Mouse (Mus musculus): ENCODE data around the gene Macrod1. TPM values are rescaled to one million over a fixed set of nuclear protein-coding genes. Genes with fewer than 3 reads are reported as not detected.

Macrod1 gene
- total RNA-seq, 2 experiments from 2014 or later: 5.5 to 6.3 TPM

GRCm38 (mm10) chr19:7078271-7078670 lies 21.7 kb downstream of the Macrod1 start:
- intact Hi-C loops (cut with DNase I): no loop called here

GRCm38 (mm10) chr19:7081516-7082266 lies 25.1 kb downstream of the Macrod1 start:
- DNase-seq: no peak
- intact Hi-C loops (cut with DNase I): no loop called here

More at GRCm38 (mm10) chr19:7078271-7078670, 21.7 kb downstream of the Macrod1 start:
- no peak for DNase-seq

- peak; percentile 53 for DNase-seq
- intact Hi-C loops (cut with DNase I): no loop called here
These were observed 26.6 kb downstream of the Macrod1 start for GRCm38 (mm10) chr19:7083035-7083794.

- intact Hi-C loops (cut with DNase I): no loop called here
- no peak for DNase-seq
These were observed 28.1 kb downstream of the Macrod1 start for GRCm38 (mm10) chr19:7084734-7085133.

- DNase-seq: no peak
- intact Hi-C loops (cut with DNase I): no loop called here
These were observed 31.9 kb downstream of the Macrod1 start for GRCm38 (mm10) chr19:7088558-7088957.

GRCm38 (mm10) chr19:7089050-7089449 lies 32.4 kb downstream of the Macrod1 start:
- no peak for DNase-seq
- intact Hi-C loops (cut with DNase I): no loop called here

GRCm38 (mm10) chr19:7089842-7090251 lies 33.2 kb downstream of the Macrod1 start:
- DNase-seq: no peak
- intact Hi-C loops (cut with DNase I): no loop called here

GRCm38 (mm10) chr19:7090369-7091064 lies 33.9 kb downstream of the Macrod1 start:
- intact Hi-C loops (cut with DNase I): no loop called here
- peak; percentile 73 for DNase-seq

GRCm38 (mm10) chr19:7091448-7092050 lies 34.9 kb downstream of the Macrod1 start:
- intact Hi-C loops (cut with DNase I): no loop called here
- no peak for DNase-seq

- intact Hi-C loops (cut with DNase I): no loop called here
- no peak for DNase-seq
These were observed 36.1 kb downstream of the Macrod1 start for GRCm38 (mm10) chr19:7092756-7093155.

GRCm38 (mm10) chr19:7099620-7100155 lies 43.1 kb downstream of the Macrod1 start:
- intact Hi-C loops (cut with DNase I): no loop called here

GRCm38 (mm10) chr19:7102039-7102438 lies 45.4 kb downstream of the Macrod1 start:
- intact Hi-C loops (cut with DNase I): no loop called here
- DNase-seq: no peak

More at GRCm38 (mm10) chr19:7099620-7100155, 43.1 kb downstream of the Macrod1 start:
- DNase-seq: no peak

GRCm38 (mm10) chr19:7103349-7103992 lies 46.9 kb downstream of the Macrod1 start:
- no peak for DNase-seq
- intact Hi-C loops (cut with DNase I): no loop called here

- intact Hi-C loops (cut with DNase I): no loop called here
- DNase-seq: no peak
These were observed 47.4 kb downstream of the Macrod1 start for GRCm38 (mm10) chr19:7103993-7104401.

- DNase-seq: no peak
- intact Hi-C loops (cut with DNase I): no loop called here
These were observed 48.9 kb downstream of the Macrod1 start, which contains the start of gene Flrt1 for GRCm38 (mm10) chr19:7105544-7105943. Flrt1 (minus strand) TSS chr19:7105729.

- DNase-seq: no peak
- intact Hi-C loops (cut with DNase I): no loop called here
These were observed 50.0 kb downstream of the Macrod1 start for GRCm38 (mm10) chr19:7106566-7106965.

- intact Hi-C loops (cut with DNase I): no loop called here
- no peak for DNase-seq
These were observed 50.6 kb downstream of the Macrod1 start for GRCm38 (mm10) chr19:7107174-7107573.

- intact Hi-C loops (cut with DNase I): no loop called here
- DNase-seq: no peak
These were observed 51.7 kb downstream of the Macrod1 start for GRCm38 (mm10) chr19:7108114-7108905.

GRCm38 (mm10) chr19:7110097-7110496 lies 53.5 kb downstream of the Macrod1 start:
- intact Hi-C loops (cut with DNase I): no loop called here

More at GRCm38 (mm10) chr19:7110097-7110496, 53.5 kb downstream of the Macrod1 start:
- DNase-seq: no peak

Measured in left cerebral cortex, postnatal 4 days (tissue).